Mouse (Mus musculus) B cell, adult 2 months (primary cell): ENCODE measurements around the gene Sectm1b.
"Not testable (repeated sequence)": the region's sequence is repeated elsewhere in the genome, so short reads cannot be mapped to it uniquely, and the experiment has no call there.

ENCODE experiments used
- DNase-seq, 2 experiments: peaks; one replicate each; pipeline ENCODE4 v3.0.0; 2022

The Sectm1b gene

DNA sequence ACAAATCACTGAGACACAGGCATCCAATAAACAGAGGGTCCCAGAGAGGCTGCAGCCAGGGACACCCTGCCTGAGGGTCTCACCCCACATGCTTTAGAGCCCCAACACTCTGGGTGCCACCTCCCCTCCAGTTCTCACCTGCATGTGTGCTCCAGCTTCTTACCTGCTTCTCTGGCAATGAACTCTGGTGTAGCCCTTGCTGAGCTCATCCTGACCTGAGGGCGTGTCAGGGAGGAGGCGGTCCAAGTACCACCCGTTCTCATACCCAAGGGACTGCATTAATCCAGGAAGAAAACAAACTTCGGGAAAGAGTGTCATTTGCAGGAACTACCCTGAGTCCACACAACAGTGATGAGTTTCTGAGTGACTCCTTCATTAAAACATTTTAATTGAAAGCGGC, at the start of gene Sectm1b:
TSS of gene Sectm1b (minus strand) at position 191 of the 400 bp plus-strand sequence.
- no peak for DNase-seq

DNA sequence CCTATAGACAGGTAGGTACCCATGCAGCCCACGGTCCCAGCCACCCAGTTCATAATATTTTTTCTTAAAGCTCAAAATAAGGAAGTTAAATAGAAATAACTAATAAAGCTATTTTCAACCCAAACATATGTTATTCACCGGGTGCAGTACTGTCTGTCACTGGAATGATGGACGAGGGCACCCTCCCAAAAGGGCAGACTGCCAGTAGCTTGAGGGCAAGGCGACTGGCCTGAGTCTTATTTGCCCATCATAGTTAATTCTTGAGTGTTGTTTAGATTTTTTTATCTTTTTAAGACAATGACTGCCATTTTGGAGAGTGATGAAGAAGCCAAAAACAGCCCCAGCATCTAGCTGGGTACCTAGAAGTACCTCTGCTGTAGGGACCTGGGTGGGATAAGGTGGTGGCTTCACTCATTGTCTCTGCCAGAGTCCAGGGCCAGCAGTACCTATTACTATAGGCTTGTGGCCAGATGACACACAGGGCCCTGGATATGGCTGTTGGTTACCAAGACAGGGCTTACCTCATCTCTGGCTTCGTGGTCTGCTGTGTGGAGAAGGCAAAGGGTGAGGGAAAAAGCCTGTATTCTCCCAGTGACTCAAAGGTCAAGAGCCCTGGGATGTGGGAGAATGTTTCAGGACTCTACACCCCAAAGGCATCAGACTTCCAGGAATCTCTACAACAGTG, 48.9 kb upstream of the Sectm1b start:
- no peak for DNase-seq

- no peak for DNase-seq
Observed at GRCm38 (mm10) chr11:121111601-121112000, 48.2 kb upstream of the Sectm1b start.

DNA sequence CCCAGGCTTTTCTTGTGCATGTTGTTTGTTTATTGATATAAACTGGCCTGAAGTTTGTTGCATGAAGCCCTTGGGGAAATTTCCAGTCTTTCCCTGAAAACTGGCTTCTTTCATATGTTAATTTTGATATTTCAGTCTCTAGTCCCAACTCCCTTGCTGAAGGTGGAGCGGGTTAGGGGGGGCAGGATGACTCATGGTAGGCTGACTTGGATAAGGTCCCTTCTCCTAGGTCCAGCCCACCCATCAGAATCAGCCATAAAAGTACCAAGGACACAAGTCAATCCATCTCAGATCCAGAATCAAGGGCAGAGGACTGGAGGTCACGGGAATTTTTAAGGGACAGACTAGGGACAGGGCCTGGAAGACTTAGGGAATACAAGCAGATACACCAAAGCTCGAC, 47.7 kb upstream of the Sectm1b start:
- no peak for DNase-seq

DNA sequence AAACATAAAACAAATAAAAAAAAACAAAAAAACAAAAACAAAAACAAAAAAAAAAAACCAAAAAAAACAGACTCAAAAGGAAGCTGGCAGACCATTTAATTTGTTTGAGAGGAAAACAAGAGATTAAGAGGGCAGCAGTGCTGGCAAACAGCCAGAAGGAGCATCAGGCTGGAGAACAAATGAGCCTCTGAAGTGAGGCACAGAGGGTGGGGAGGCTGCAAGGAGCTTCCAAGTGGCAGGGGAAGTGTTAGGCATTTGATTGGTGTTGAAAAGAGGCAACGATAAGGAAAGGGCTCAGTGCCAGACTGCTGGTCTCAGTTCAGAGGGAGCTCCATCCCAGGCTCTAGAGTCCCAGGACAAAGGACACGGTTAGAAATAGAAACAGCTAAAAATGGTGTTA, 46.6 kb upstream of the Sectm1b start:
- DNase-seq = no peak

- no peak for DNase-seq
Observed at GRCm38 (mm10) chr11:121108061-121108460, 44.7 kb upstream of the Sectm1b start.

DNA sequence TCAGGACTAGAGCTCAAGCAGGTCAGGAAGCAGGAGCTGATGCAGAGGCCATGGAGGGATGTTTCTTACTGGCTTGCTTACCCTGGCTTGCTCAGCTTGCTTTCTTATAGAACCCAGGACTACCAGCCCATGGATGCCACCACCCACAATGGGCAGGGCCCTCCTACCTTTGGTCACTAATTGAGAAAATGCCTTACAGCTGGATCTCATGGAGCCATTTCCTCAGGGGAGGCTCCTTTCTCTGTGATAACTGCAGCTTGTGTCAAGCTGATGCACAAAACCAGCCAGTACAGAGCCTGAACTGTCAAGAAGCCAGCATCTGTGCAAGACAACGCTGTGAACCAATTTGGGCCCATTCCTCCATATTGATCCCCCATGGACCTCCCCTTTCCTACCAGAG, 43.9 kb upstream of the Sectm1b start:
- not testable (repeated sequence) for DNase-seq

GRCm38 (mm10) chr11:121101124-121101805, 37.9 kb upstream of the Sectm1b start:
- no peak for DNase-seq

- no peak for DNase-seq
Observed at GRCm38 (mm10) chr11:121100692-121101091, 37.3 kb upstream of the Sectm1b start.

- DNase-seq = no peak
Observed at GRCm38 (mm10) chr11:121099762-121100161, 36.4 kb upstream of the Sectm1b start.

DNA sequence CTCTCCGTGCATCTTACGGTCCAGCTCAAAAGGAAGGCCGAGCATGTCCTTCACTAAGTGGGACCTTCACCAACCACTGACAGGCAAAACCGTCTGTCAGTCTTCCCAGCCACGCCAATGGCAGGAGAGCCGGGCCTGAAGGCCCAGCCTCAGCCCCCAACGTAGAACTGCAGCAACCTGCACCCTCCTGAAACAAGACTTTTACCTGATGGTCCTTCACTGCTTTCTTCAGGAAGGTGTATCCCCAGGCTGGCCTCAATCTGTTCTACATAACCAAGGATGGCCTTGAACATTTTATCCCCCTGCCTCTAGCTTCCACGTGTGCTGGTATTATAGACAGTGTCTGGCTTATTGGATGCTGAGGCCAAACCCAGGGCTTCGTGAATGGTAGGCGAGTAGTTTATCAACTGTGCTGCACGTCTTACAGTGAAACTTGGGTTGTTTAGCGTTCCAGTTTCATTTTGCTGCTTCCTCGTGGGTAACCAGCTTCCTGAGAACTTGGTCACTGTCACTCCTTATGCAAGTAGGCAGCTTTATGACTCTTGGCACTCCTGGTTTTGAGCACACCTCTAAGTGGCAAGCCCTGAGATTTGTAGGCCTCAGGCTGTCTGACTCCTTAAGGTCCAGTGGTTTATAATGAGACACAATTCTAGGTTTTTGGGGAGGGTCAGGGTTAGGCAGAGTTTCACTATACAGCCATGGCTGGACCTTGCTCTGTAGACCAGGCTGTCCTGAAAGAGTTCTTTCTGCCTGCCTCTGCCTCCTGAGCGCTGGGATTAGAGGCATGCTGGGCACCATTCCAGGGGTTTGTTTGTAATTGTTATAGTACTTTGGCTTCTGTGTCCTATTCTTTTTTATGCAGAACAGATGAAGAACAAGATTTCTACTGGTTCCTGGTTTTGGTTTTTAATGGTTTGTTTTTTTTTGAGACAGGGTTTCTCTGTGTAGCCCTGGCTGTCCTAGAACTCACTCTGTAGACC, 29.5 kb upstream of the Sectm1b start:
- no peak for DNase-seq

DNA sequence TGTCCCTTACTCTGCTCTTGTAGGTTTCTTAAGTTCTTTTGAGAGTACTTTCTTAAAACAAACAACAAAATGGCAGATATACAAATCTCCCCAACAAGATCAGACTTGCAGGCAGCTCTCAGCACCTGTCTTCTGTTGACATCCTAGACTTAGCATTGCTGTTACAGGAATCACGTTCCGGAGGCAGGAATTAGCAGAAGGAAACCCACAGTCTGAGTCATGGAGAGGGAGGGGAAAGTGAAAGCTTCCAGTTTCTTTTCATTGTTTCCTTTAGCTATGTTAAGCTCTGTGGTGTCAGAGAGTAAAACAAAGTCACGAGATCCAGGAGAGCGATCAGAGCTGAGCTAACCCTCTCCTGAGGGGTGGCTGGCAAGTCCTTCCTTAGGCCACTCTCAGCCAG, 27.6 kb upstream of the Sectm1b start:
- DNase-seq = no peak

GRCm38 (mm10) chr11:121089756-121090546, 26.6 kb upstream of the Sectm1b start:
- no peak for DNase-seq

DNA sequence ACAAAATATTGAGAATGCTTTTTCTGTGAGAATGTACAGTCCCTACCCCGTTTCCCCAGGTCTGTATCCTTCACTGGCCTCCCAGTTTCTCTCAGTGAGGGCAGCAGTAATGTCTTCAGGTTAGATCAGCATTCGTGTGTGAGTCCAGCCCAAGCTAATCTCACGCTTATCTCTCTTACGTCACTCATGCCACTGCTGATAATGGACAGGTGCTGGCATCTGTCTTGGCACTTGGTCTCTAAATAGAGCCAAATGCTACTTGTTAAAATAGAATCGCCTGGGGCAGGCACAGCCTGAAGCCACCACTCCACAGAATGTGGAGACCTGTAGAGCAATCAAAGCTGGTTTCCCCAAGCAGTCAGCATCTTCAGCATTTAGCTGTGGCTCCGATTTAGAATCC, 25.6 kb upstream of the Sectm1b start:
- DNase-seq = no peak

- no peak for DNase-seq
Observed at GRCm38 (mm10) chr11:121086296-121086695, 22.9 kb upstream of the Sectm1b start.

DNA sequence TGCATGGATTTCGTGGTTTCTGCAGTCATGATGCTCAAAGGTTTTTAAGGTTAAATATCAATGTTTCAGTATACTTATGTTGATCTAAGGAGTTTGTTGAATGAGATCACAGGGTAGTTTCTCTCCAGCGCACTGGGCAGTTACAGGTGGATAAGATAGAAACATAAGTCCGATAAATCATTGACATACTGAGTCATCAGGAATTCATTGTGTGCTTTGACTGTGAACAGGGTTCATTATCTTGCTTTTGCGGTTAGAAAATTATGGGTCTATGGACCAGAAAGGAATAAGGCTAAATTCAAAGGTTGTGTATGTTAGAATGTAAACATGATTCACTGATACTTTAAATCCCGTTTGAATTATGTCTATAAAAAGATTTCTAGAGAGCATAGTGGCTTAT, 21.8 kb upstream of the Sectm1b start:
- DNase-seq = no peak

DNA sequence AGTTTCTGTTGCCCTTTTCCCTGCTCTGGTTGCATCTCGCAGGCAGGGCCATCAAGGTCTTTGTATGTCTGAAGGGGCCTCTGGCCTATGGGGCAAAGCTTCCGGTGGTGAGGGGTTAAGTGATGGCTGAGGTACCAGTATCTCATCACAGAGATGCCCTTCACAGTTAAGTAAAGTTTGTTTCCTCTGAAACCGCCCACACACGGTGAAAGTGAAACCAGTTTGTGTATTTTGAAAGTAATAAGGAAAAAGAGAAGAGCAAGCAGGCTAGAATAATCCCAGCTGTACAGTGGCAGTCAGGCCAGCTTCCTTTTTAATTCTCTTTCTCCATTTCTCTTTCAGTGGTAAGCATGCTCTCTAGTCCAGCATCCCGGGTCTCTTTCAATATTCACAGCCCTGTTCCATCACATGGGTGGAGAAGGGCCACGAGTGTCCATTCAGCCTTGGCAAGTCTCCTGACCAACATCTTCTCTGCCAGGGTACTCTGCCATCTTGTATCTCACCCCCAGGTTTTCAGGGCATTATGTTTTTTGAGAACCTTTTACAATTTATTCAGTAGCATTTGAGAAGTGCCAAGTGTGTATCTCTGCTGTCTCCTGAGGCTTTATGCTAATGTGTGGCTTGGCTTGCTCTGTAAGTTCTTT, 19.6 kb upstream of the Sectm1b start:
- DNase-seq = peak; percentile 78 to 80

DNA sequence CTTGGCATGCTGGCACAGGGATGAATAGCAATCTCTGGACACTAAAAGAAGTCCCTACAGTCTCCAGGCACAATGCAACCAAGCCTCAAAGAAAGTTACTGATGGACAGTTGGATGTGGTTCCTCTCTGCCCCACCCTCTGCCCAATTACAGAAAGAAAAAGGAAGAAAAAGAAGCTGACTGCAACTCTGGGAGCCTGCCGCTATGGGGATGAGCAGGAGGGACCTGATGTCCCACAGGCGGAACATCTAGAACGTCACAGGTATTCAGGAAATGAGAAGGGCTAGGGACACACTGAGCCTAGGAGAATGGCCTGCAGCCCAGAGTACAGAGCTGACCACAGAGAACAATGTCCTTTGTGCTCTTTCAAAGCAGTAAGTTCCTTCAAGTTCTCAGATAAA, 18.9 kb upstream of the Sectm1b start:
- no peak for DNase-seq

GRCm38 (mm10) chr11:121081120-121081519, 17.8 kb upstream of the Sectm1b start, which contains the start of gene Sectm1a:
Gene Sectm1a (minus strand): TSS chr11:121081220.
- no peak for DNase-seq

GRCm38 (mm10) chr11:121080330-121080729, 17.0 kb upstream of the Sectm1b start:
- no peak for DNase-seq

DNA sequence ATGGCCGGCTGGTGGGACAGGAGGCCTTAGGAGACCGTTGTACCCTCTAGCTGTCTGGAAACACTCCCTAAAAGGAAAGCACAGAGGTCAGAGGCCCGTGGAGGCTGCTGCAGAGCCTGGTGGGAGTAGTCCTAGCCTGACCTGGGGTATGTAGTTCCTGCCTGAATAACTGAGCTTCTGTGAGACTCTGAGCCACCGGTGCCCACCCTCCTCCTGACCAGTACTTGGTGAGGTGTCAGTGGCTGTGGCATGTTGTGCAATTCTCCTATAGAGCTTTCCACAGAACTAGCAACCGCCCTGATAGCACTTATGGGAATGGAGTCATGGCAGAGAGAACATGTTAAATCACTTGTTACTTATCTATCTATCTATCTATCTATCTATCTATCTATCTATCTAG, 12.3 kb upstream of the Sectm1b start:
- no peak for DNase-seq

- DNase-seq = not testable (repeated sequence)
Observed at GRCm38 (mm10) chr11:121069662-121070061, 6.3 kb upstream of the Sectm1b start.
